Mouse (Mus musculus) T-cell, adult 2 months (primary cell): ENCODE measurements around the gene Srsy.
"Not testable (repeated sequence)": the region's sequence is repeated elsewhere in the genome, so short reads cannot be mapped to it uniquely, and the experiment has no call there.

Experiments
- DNase-seq: peaks from one replicate; pipeline ENCODE4 v3.0.0; 2022; ENCODE audit warnings: low spot score

Gene Srsy

DNA sequence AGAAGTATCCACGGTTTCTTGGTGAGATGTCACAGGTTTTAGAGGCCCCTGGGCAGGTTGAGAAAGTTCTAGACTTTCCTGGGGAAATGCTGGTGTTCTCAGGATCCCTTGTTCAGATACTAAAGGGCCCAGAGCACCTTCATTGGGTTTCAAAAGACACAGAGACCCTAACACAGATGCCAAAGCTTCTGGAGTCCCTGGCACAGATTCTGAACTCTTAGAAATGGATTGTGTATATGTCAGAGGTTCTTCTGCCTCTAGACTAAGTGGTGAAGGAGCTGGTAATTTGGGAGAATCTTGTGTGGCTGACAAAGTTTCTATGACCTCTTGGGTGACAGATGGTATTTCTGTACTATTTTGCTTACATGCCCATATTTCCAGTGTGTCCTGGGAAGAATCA is at the start of gene Srsy:
Gene Srsy (minus strand): TSS at position 101 of the 400 bp plus-strand sequence.
- DNase-seq: not testable (repeated sequence)
